Mouse (Mus musculus) hindbrain, embryonic 11.5 days (tissue): ENCODE results near the gene Vdac2. TPM values are rescaled to one million over a fixed set of nuclear protein-coding genes. Genes with fewer than 3 reads are reported as not detected.

ENCODE experiments used
- ATAC-seq: fragments of 200-750 bp; cut with Nextera tagmentation; 2 replicates; pipeline ENCODE4 v1.8.0; 2017; ENCODE audit warnings: mild to moderate bottlenecking, moderate TSS enrichment, moderate library complexity; ENCODE audit not compliant: low FRiP score
- DNase-seq: peaks from one replicate; pipeline ENCODE4 v3.0.0-alpha.2; 2015; ENCODE audit warnings: low spot score
- H3K27ac ChIP-seq: fragments of 300-500 bp; sonication (generic); 2 replicates; pipeline ENCODE4 v1.5.1; 2014; ENCODE audit warnings: mild to moderate bottlenecking, low read depth, low read length
- H3K27me3 ChIP-seq: fragments of 300-500 bp; sonication (generic); 2 replicates; pipeline ENCODE4 v1.6.1; 2014; ENCODE audit warnings: mild to moderate bottlenecking, low read length, moderate library complexity, mixed read lengths; ENCODE audit not compliant: control insufficient read depth, insufficient read depth
- H3K36me3 ChIP-seq: fragments of 300-500 bp; sonication (generic); 2 replicates; pipeline ENCODE4 v1.6.1; 2014; ENCODE audit warnings: mild to moderate bottlenecking, low read length, moderate library complexity, mixed read lengths; ENCODE audit not compliant: control insufficient read depth, insufficient read depth
- H3K4me1 ChIP-seq: fragments of 300-500 bp; sonication (generic); replicated peaks from 2 replicates; pipeline ENCODE4 v1.6.1; 2014; ENCODE audit warnings: low read length, mixed read lengths; ENCODE audit not compliant: control insufficient read depth, insufficient read depth
- H3K4me2 ChIP-seq: fragments of 300-500 bp; sonication (generic); replicated peaks from 2 replicates; pipeline ENCODE4 v1.6.1; 2014; ENCODE audit warnings: mild to moderate bottlenecking, low read depth, low read length
- H3K4me3 ChIP-seq: fragments of 300-500 bp; sonication (generic); 2 replicates; pipeline ENCODE4 v1.5.1; 2014; ENCODE audit warnings: low read depth, low read length
- H3K9ac ChIP-seq: fragments of 300-500 bp; sonication (generic); 2 replicates; pipeline ENCODE4 v1.6.1; 2014; ENCODE audit warnings: low read depth, low read length
- H3K9me3 ChIP-seq: fragments of 300-500 bp; sonication (generic); 2 replicates; pipeline ENCODE4 v1.6.1; 2016; ENCODE audit warnings: low read length; ENCODE audit not compliant: control insufficient read depth
- WGBS: fragments of 180-500 bp; shearing (Covaris S2); extraction: QIAGEN DNeasy Blood & Tissue Kit; methylation state at CpG from one replicate; pipeline ENCODE4 v1.1.7; 2014; 5-methylcytosine and 5-hydroxymethylcytosine counted together
- polyA plus RNA-seq: library from polyadenylated mRNA; unstranded; fragments of >200 nt; fragmentation: Nextera tagmentation; extraction: Ambion mirVana; gene quantifications from 2 replicates; pipeline ENCODE4 v1.2.1, GENCODE M21; 2014

Gene Vdac2
- polyA plus RNA-seq, 1 experiment from 2014 or later = 318 TPM

- Histone ChIP-seq H3K27me3 (no peaks in the 10 kb centered on the region), H3K9ac (no peak overlapping the region), H3K36me3 (no peaks in the 10 kb centered on the region), H3K4me2 (no peak overlapping the region), H3K27ac (no peak overlapping the region), H3K9me3 (no peaks in the 10 kb centered on the region), H3K4me1 (no peaks in the 10 kb centered on the region), H3K4me3 (no peak overlapping the region)
- DNase-seq = no peak
- WGBS = 81% methylated on average over 7 of the region's 7 CpGs
- ATAC-seq = no peak
Measured at GRCm38 (mm10) chr14:21801624-21802023, 23.4 kb upstream of the Vdac2 start.

GRCm38 (mm10) chr14:21802543-21803206 is 22.4 kb upstream of the Vdac2 start:
- H3K4me2 ChIP-seq = no peak overlapping the region
- no peak overlapping the region for H3K9ac ChIP-seq
- ATAC-seq = no peak

GRCm38 (mm10) chr14:21806203-21806602 is 18.8 kb upstream of the Vdac2 start:
- Histone ChIP-seq H3K4me3 (no peak overlapping the region), H3K36me3 (no peaks in the 10 kb centered on the region), H3K27ac (no peak overlapping the region), H3K4me1 (no peaks in the 10 kb centered on the region), H3K9me3 (no peaks in the 10 kb centered on the region), H3K9ac (no peak overlapping the region), H3K27me3 (no peaks in the 10 kb centered on the region), H3K4me2 (no peak overlapping the region)
- ATAC-seq (no peak), DNase-seq (no peak)
- 89% methylated on average over 2 of the region's 2 CpGs for WGBS

More at GRCm38 (mm10) chr14:21802543-21803206, 22.4 kb upstream of the Vdac2 start:
- H3K36me3 ChIP-seq = no peaks in the 10 kb centered on the region
- no peak for DNase-seq
- H3K27ac ChIP-seq = no peak overlapping the region
- no peaks in the 10 kb centered on the region for H3K27me3 ChIP-seq
- H3K4me3 ChIP-seq = no peak overlapping the region
- WGBS = 94% methylated on average over 6 of the region's 6 CpGs
- H3K9me3 ChIP-seq = no peaks in the 10 kb centered on the region
- no peaks in the 10 kb centered on the region for H3K4me1 ChIP-seq

GRCm38 (mm10) chr14:21806631-21807160 is 18.3 kb upstream of the Vdac2 start:
- H3K27me3 ChIP-seq = no peaks in the 10 kb centered on the region
- no peak overlapping the region for H3K9ac ChIP-seq
- no peaks in the 10 kb centered on the region for H3K4me1 ChIP-seq
- ATAC-seq = no peak
- 84% methylated on average over 3 of the region's 3 CpGs for WGBS
- H3K36me3 ChIP-seq = no peaks in the 10 kb centered on the region
- no peak overlapping the region for H3K4me3 ChIP-seq
- no peaks in the 10 kb centered on the region for H3K9me3 ChIP-seq
- no peak overlapping the region for H3K27ac ChIP-seq
- DNase-seq = no peak
- H3K4me2 ChIP-seq = no peak overlapping the region

GRCm38 (mm10) chr14:21808208-21808922 is 16.7 kb upstream of the Vdac2 start:
- no peak overlapping the region for H3K4me3 ChIP-seq
- no peaks in the 10 kb centered on the region for H3K27me3 ChIP-seq
- no peak overlapping the region for H3K9ac ChIP-seq
- H3K9me3 ChIP-seq = no peaks in the 10 kb centered on the region
- H3K27ac ChIP-seq = no peak overlapping the region
- no peak for ATAC-seq
- no peaks in the 10 kb centered on the region for H3K4me1 ChIP-seq
- 85% methylated on average over 8 of the region's 8 CpGs for WGBS
- H3K36me3 ChIP-seq = no peaks in the 10 kb centered on the region
- no peak overlapping the region for H3K4me2 ChIP-seq
- DNase-seq = no peak

- DNase-seq = no peak
- ATAC-seq = no peak
- 97% methylated on average over 2 of the region's 2 CpGs for WGBS
- H3K4me3 ChIP-seq = no peak overlapping the region
- no peak overlapping the region for H3K9ac ChIP-seq
- H3K9me3 ChIP-seq = no peaks in the 10 kb centered on the region
- no peak overlapping the region for H3K4me2 ChIP-seq
- no peaks in the 10 kb centered on the region for H3K4me1 ChIP-seq
- H3K27me3 ChIP-seq = no peaks in the 10 kb centered on the region
- no peaks in the 10 kb centered on the region for H3K36me3 ChIP-seq
- no peak overlapping the region for H3K27ac ChIP-seq
Measured at GRCm38 (mm10) chr14:21809418-21809817, 15.6 kb upstream of the Vdac2 start.

GRCm38 (mm10) chr14:21811301-21811700 is 13.7 kb upstream of the Vdac2 start:
- Histone ChIP-seq H3K4me2 (no peak overlapping the region), H3K27me3 (no peaks in the 10 kb centered on the region), H3K4me3 (no peak overlapping the region), H3K4me1 (no peaks in the 10 kb centered on the region), H3K9me3 (no peaks in the 10 kb centered on the region), H3K27ac (no peak overlapping the region), H3K9ac (no peak overlapping the region), H3K36me3 (no peaks in the 10 kb centered on the region)
- 89% methylated on average over 4 of the region's 4 CpGs for WGBS
- DNase-seq = no peak
- ATAC-seq = no peak

GRCm38 (mm10) chr14:21811744-21812393 is 13.2 kb upstream of the Vdac2 start:
- no peak for ATAC-seq
- Histone ChIP-seq H3K9ac (no peak overlapping the region), H3K27ac (no peak overlapping the region), H3K4me3 (no peak overlapping the region), H3K27me3 (no peaks in the 10 kb centered on the region), H3K4me1 (no peaks in the 10 kb centered on the region), H3K36me3 (no peaks in the 10 kb centered on the region), H3K9me3 (no peaks in the 10 kb centered on the region), H3K4me2 (no peak overlapping the region)
- 88% methylated on average over 10 of the region's 10 CpGs for WGBS
- DNase-seq = no peak
